Mouse (Mus musculus) bone marrow, adult 2 months (tissue): Measurements from ENCODE around the gene Cntn6.

Experiments used
- CTCF ChIP-seq: fragments of 200-500 bp; IDR thresholded peaks from 2 replicates; pipeline ENCODE4 v1.5.1; 2011; ENCODE audit warnings: low read length, control low read depth; ENCODE audit not compliant: control insufficient read depth, insufficient read depth
- POLR2A ChIP-seq: fragments of 200-500 bp; IDR thresholded peaks from 2 replicates; pipeline ENCODE4 v1.6.1; 2011; ENCODE audit warnings: low read depth, mild to moderate bottlenecking, control low read depth, low read length, borderline replicate concordance; ENCODE audit not compliant: control insufficient read depth

GRCm38 (mm10) chr6:104569564-104569963 is 77.0 kb downstream of the Cntn6 start:
- TF ChIP-seq POLR2A (no peak), CTCF (no peak)
